Mouse (Mus musculus) cerebellum, adult 9-10 months (tissue): ENCODE measurements around the gene Ate1.
"Not testable (repeated sequence)": the region's sequence is repeated elsewhere in the genome, so short reads cannot be mapped to it uniquely, and the experiment has no call there.

Experiments
- DNase-seq: peaks from one replicate; pipeline ENCODE4 v3.0.0; 2022

The Ate1 gene

GRCm38 (mm10) chr7:130520049-130520425 is at the start of gene Ate1:
Gene Ate1 (minus strand): TSS chr7:130520369.
- no peak for DNase-seq

DNA sequence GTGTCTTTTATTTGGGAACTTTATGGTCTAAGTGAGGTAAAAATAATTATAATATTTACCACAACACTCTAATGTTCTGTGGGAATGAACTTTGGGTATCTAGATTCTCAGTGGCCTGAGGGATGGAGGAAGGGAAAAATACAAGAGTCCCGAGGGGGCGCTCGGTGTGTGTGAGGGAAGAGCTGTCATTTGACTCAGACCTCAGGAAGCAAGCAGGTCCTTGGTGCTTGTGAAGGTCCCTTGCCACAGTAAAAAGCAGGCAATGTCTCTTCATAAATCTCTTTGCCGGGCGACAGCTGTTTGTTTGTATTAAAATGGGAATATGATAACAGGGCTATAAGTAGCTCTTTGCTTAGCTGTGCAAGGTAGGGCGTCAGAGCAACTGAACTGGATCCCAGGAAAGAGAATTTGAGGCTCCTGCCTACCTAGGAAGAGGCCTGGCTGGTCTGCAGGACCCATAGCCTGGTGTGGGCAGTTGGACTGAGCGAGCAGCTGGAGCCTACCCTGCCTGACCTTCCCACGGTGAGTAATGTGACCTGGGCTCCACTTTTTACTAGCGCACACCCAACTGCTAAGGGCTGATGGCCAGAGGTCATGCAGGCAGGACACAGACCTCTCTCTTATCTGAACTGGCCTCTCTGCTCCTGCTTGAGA is 48.7 kb upstream of the Ate1 start:
- no peak for DNase-seq

GRCm38 (mm10) chr7:130564596-130564995 is 44.4 kb upstream of the Ate1 start:
- DNase-seq: no peak

DNA sequence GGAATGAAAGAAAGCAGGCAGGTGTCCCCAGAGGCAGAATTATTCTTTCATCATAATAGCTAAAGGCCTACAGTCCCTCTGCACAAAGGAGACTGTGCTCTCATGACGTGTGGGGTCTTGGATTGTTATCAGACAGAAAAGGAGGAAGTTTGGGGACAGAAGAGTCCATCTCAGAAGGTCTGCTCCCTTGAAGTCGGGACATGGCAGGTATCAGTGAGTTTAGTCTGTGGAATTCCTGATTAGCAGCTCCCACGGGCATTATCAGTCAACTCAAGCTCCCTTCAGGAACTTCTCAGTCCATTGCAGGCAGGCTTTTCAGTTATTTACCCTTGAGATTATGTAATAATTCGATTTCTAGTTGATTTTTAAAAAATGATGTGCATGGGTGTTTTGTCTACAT is 43.7 kb upstream of the Ate1 start:
- DNase-seq: no peak

- no peak for DNase-seq
Measured at GRCm38 (mm10) chr7:130563276-130563675, 43.1 kb upstream of the Ate1 start.

DNA sequence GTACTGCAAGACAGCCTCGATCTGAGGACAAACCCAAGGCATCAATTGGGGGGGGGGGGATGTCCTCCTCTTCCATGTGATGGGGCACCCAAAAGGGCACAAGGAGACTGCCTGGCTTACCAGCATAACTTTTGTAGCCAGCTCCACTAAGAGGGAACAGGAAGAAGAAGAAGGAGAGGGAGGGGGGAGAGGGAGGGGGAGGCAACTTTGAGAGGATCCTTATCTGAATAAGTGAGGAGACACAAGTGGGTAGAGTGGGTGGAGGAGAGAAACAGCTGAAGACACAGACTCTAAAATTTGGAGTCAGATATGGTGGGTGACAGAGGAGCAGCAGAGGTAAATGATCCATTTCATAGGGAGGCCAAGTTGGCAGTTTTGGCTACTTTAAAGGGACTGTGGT is 40.8 kb upstream of the Ate1 start:
- DNase-seq: no peak

GRCm38 (mm10) chr7:130558592-130558991 is 38.4 kb upstream of the Ate1 start:
- DNase-seq: no peak

GRCm38 (mm10) chr7:130555597-130555996 is 35.4 kb upstream of the Ate1 start:
- DNase-seq: peak; percentile 46

- DNase-seq: peak; percentile 82
Measured at GRCm38 (mm10) chr7:130553321-130553720, 33.2 kb upstream of the Ate1 start.

GRCm38 (mm10) chr7:130552780-130553179 is 32.6 kb upstream of the Ate1 start:
- DNase-seq: peak; percentile 86

GRCm38 (mm10) chr7:130547635-130548175 is 27.5 kb upstream of the Ate1 start:
- DNase-seq: peak; percentile 55

DNA sequence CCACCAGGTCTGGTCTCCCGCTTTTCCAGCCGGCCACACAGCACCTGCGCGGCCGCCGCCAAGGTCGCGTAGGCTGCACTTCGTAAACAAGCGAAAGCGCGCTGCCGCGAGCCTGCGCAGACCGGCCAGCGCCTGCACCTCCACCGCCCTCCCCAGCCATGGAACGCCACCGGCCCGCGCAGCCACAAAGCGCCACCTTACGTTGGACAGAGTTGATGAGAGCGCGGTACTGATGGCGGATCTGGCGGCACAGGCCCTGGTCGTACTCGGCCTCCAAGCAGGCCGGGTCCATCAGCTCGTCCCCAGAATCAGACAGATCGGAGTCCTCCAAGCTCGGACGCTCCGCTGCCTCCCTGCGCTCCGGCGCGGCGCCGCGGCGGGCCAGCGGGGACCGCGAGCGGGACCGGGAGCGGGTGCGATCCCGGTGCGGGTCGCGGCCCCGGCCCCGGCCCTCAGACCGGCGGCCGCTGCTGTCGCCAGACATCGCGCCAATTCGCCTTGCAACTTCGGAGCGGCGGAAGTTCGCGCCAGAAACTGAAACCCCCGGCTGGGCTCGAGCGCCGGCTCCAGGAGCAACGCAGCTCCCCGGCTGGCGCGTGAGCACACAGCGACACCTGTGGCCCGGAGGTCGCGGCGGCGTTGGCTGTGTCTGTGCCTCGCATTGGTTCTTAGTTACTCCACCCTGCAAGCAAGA is 26.8 kb upstream of the Ate1 start:
- DNase-seq: peak; percentile 91

GRCm38 (mm10) chr7:130546421-130546790 is 26.2 kb upstream of the Ate1 start:
- no peak for DNase-seq

DNA sequence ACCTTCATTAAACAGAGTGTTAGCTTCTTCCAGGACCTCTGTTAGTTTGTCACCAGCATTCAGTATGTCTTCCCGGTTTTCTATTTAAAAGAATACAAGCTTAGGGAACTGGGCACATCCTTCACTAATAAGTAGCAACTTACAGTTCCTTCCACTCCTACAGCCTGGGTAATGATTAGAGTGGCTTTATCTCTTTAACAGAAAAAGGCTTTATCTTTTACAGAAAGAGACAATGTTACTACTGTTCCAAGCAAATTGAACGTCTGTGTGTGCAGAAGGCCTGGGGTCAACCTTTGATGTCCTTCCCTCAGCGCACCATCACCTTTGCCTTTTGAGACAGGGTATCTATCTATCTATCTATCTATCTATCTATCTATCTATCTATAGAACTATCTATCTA is 25.7 kb upstream of the Ate1 start:
- no peak for DNase-seq

GRCm38 (mm10) chr7:130545401-130545800 is 25.2 kb upstream of the Ate1 start:
- DNase-seq: no peak

GRCm38 (mm10) chr7:130543181-130543580 is 23.0 kb upstream of the Ate1 start:
- DNase-seq: no peak

- no peak for DNase-seq
Measured at GRCm38 (mm10) chr7:130540176-130540575, 20.0 kb upstream of the Ate1 start.

DNA sequence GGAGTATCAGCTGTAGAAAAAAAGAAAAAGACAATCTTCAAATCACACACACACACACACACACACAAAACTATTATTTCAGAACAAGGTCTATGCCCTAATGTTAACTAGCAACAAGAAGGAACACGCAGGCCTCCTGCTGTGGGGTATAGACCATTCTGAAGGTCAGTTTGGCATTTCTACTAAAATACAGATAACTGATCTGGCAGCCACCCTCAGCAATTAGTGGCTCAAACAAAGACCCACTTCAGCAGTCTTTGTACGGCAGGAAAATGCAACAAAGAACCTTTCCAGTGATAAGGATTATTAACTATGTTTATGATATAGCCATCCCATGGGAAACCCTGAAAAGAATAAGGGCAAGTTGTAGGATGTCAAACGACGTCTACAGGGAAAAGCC is 16.9 kb upstream of the Ate1 start:
- no peak for DNase-seq

DNA sequence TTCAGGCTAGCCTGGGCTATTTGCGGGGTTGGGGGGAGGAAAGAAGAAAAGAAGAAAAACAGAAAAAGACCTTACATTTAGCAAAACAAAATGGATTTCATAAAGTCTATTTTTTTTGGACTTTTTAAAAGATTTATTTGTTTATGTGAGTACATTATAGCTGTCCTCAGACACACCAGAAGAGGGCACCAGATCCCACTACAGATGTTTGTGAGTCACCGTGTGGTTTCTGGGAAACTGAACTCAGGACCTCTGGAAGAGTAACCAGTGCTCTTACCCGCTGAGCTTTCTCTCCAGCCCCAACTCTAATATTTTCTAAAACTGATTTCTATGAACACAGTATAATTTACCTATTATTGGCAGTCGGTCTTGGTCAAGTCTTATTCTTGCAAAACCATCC is 15.0 kb upstream of the Ate1 start:
- no peak for DNase-seq

- DNase-seq: peak; percentile 89
Measured at GRCm38 (mm10) chr7:130533316-130534260, 13.4 kb upstream of the Ate1 start.

- not testable (repeated sequence) for DNase-seq
Measured at GRCm38 (mm10) chr7:130531138-130531537, 11.0 kb upstream of the Ate1 start.

- no peak for DNase-seq
Measured at GRCm38 (mm10) chr7:130527306-130527705, 7.1 kb upstream of the Ate1 start.

GRCm38 (mm10) chr7:130523451-130523850 is 3.3 kb upstream of the Ate1 start:
- DNase-seq: no peak
